Mouse (Mus musculus): ENCODE data around the gene Sgsm2. TPM values are rescaled to one million over a fixed set of nuclear protein-coding genes. Genes with fewer than 3 reads are reported as not detected.

The Sgsm2 gene
- polyA plus RNA-seq, 1 experiment = 14.5 TPM

GRCm38 (mm10) chr11:74843761-74844160, 53.1 kb downstream of the Sgsm2 start:
- no peaks in the 10 kb centered on the region for H3K36me3 ChIP-seq (ENCODE audit: control insufficient read depth, insufficient read depth, low read length)
- no peak overlapping the region for H3K27ac ChIP-seq (ENCODE audit: control insufficient read depth, insufficient read depth, low read length)
- DNase-seq = no peak
- 91% methylated on average over 5 of the region's 5 CpGs for WGBS
- no peak overlapping the region for H3K4me3 ChIP-seq (ENCODE audit: control insufficient read depth, insufficient read depth, low read length)
- TF ChIP-seq POLR2A (IDR thresholded peaks at IDR 0.05; ENCODE audit: control insufficient read depth, extremely low read depth, insufficient read depth, low read length, poor library complexity) (no peak), CTCF (IDR thresholded peaks at IDR 0.05; ENCODE audit: borderline replicate concordance, control insufficient read depth, extremely low read depth, insufficient read depth, low read length, poor library complexity) (no peak)
- no peaks in the 10 kb centered on the region for H3K27me3 ChIP-seq (ENCODE audit: control insufficient read depth, insufficient read depth, low read length)
- peaks cover 29% of the 10 kb centered on the region for H3K4me1 ChIP-seq (replicated peaks; ENCODE audit: control insufficient read depth, insufficient read depth, low read length)

GRCm38 (mm10) chr11:74843435-74843714, 53.5 kb downstream of the Sgsm2 start:
- TF ChIP-seq POLR2A (IDR thresholded peaks at IDR 0.05; ENCODE audit: control insufficient read depth, extremely low read depth, insufficient read depth, low read length, poor library complexity) (no peak), CTCF (IDR thresholded peaks at IDR 0.05; ENCODE audit: borderline replicate concordance, control insufficient read depth, extremely low read depth, insufficient read depth, low read length, poor library complexity) (no peak)
- Histone ChIP-seq H3K4me1 (replicated peaks; ENCODE audit: control insufficient read depth, insufficient read depth, low read length) (peaks cover 25% of the 10 kb centered on the region), H3K36me3 (ENCODE audit: control insufficient read depth, insufficient read depth, low read length) (no peaks in the 10 kb centered on the region), H3K27ac (ENCODE audit: control insufficient read depth, insufficient read depth, low read length) (no peak overlapping the region), H3K4me3 (ENCODE audit: control insufficient read depth, insufficient read depth, low read length) (no peak overlapping the region), H3K27me3 (ENCODE audit: control insufficient read depth, insufficient read depth, low read length) (no peaks in the 10 kb centered on the region)
- WGBS = 98% methylated on average over 2 of the region's 2 CpGs
- no peak for DNase-seq

- no peak overlapping the region for H3K4me3 ChIP-seq (ENCODE audit: control insufficient read depth, insufficient read depth, low read length)
- no peaks in the 10 kb centered on the region for H3K27me3 ChIP-seq (ENCODE audit: control insufficient read depth, insufficient read depth, low read length)
- H3K4me1 ChIP-seq (replicated peaks; ENCODE audit: control insufficient read depth, insufficient read depth, low read length) = peaks cover 22% of the 10 kb centered on the region
- DNase-seq = no peak
- no peaks in the 10 kb centered on the region for H3K36me3 ChIP-seq (ENCODE audit: control insufficient read depth, insufficient read depth, low read length)
- no peak overlapping the region for H3K27ac ChIP-seq (ENCODE audit: control insufficient read depth, insufficient read depth, low read length)
- no peak for TF ChIP-seq CTCF (IDR thresholded peaks at IDR 0.05; ENCODE audit: borderline replicate concordance, control insufficient read depth, extremely low read depth, insufficient read depth, low read length, poor library complexity)
- no peak for TF ChIP-seq POLR2A (IDR thresholded peaks at IDR 0.05; ENCODE audit: control insufficient read depth, extremely low read depth, insufficient read depth, low read length, poor library complexity)
- WGBS = 83% methylated on average over 19 of the region's 22 CpGs
Observed at GRCm38 (mm10) chr11:74842656-74843434, 54.0 kb downstream of the Sgsm2 start.

GRCm38 (mm10) chr11:74842045-74842444, 54.8 kb downstream of the Sgsm2 start:
- DNase-seq = no peak
- H3K27me3 ChIP-seq (ENCODE audit: control insufficient read depth, insufficient read depth, low read length) = no peaks in the 10 kb centered on the region
- no peak overlapping the region for H3K4me3 ChIP-seq (ENCODE audit: control insufficient read depth, insufficient read depth, low read length)
- H3K36me3 ChIP-seq (ENCODE audit: control insufficient read depth, insufficient read depth, low read length) = no peaks in the 10 kb centered on the region
- H3K27ac ChIP-seq (ENCODE audit: control insufficient read depth, insufficient read depth, low read length) = no peak overlapping the region
- TF ChIP-seq POLR2A (IDR thresholded peaks at IDR 0.05; ENCODE audit: control insufficient read depth, extremely low read depth, insufficient read depth, low read length, poor library complexity) (no peak), CTCF (IDR thresholded peaks at IDR 0.05; ENCODE audit: borderline replicate concordance, control insufficient read depth, extremely low read depth, insufficient read depth, low read length, poor library complexity) (no peak)
- 94% methylated on average over 13 of the region's 13 CpGs for WGBS
- H3K4me1 ChIP-seq (replicated peaks; ENCODE audit: control insufficient read depth, insufficient read depth, low read length) = peaks cover 27% of the 10 kb centered on the region

- no peak overlapping the region for H3K27ac ChIP-seq (ENCODE audit: control insufficient read depth, insufficient read depth, low read length)
- no peak for DNase-seq
- no peak for TF ChIP-seq POLR2A (IDR thresholded peaks at IDR 0.05; ENCODE audit: control insufficient read depth, extremely low read depth, insufficient read depth, low read length, poor library complexity)
- TF ChIP-seq CTCF (IDR thresholded peaks at IDR 0.05; ENCODE audit: borderline replicate concordance, control insufficient read depth, extremely low read depth, insufficient read depth, low read length, poor library complexity) = no peak
- WGBS = 94% methylated on average over 9 of the region's 9 CpGs
- peaks cover 28% of the 10 kb centered on the region for H3K4me1 ChIP-seq (replicated peaks; ENCODE audit: control insufficient read depth, insufficient read depth, low read length)
- no peaks in the 10 kb centered on the region for H3K27me3 ChIP-seq (ENCODE audit: control insufficient read depth, insufficient read depth, low read length)
- no peaks in the 10 kb centered on the region for H3K36me3 ChIP-seq (ENCODE audit: control insufficient read depth, insufficient read depth, low read length)
- no peak overlapping the region for H3K4me3 ChIP-seq (ENCODE audit: control insufficient read depth, insufficient read depth, low read length)
Observed at GRCm38 (mm10) chr11:74841366-74841765, 55.5 kb downstream of the Sgsm2 start.

GRCm38 (mm10) chr11:74840739-74841138, 56.1 kb downstream of the Sgsm2 start:
- H3K27ac ChIP-seq (ENCODE audit: control insufficient read depth, insufficient read depth, low read length) = no peak overlapping the region
- H3K36me3 ChIP-seq (ENCODE audit: control insufficient read depth, insufficient read depth, low read length) = no peaks in the 10 kb centered on the region
- DNase-seq = no peak
- no peak for TF ChIP-seq POLR2A (IDR thresholded peaks at IDR 0.05; ENCODE audit: control insufficient read depth, extremely low read depth, insufficient read depth, low read length, poor library complexity)
- TF ChIP-seq CTCF (IDR thresholded peaks at IDR 0.05; ENCODE audit: borderline replicate concordance, control insufficient read depth, extremely low read depth, insufficient read depth, low read length, poor library complexity) = no peak
- no peaks in the 10 kb centered on the region for H3K27me3 ChIP-seq (ENCODE audit: control insufficient read depth, insufficient read depth, low read length)
- peaks cover 28% of the 10 kb centered on the region for H3K4me1 ChIP-seq (replicated peaks; ENCODE audit: control insufficient read depth, insufficient read depth, low read length)
- WGBS = 95% methylated on average over 8 of the region's 8 CpGs
- H3K4me3 ChIP-seq (ENCODE audit: control insufficient read depth, insufficient read depth, low read length) = no peak overlapping the region

All from thymus, adult 2 months (tissue).